Mouse (Mus musculus) liver, embryonic 13.5 days (tissue): ENCODE measurements around the gene Ccl2. TPM values are rescaled to one million over a fixed set of nuclear protein-coding genes. Genes with fewer than 3 reads are reported as not detected.

Experiments used
- ATAC-seq: fragments of 200-750 bp; cut with Nextera tagmentation; 2 replicates; pipeline ENCODE4 v1.8.0; 2017; ENCODE audit warnings: low read depth, mild to moderate bottlenecking, moderate number of reproducible peaks, moderate library complexity
- DNase-seq: peaks from one replicate; pipeline ENCODE4 v3.0.0; 2022
- H3K27ac ChIP-seq: fragments of 300-500 bp; sonication (generic); 2 replicates; pipeline ENCODE4 v1.5.1; 2015; ENCODE audit warnings: moderate library complexity, mild to moderate bottlenecking, inconsistent platforms
- H3K27me3 ChIP-seq: fragments of 300-500 bp; sonication (generic); 2 replicates; pipeline ENCODE4 v1.6.1; 2015; ENCODE audit warnings: mild to moderate bottlenecking, inconsistent platforms
- H3K36me3 ChIP-seq: fragments of 300-500 bp; sonication (generic); 2 replicates; pipeline ENCODE4 v1.6.1; 2015; ENCODE audit warnings: mild to moderate bottlenecking, inconsistent platforms
- H3K4me1 ChIP-seq: fragments of 300-500 bp; sonication (generic); replicated peaks from 2 replicates; pipeline ENCODE4 v1.6.1; 2015; ENCODE audit warnings: inconsistent platforms
- H3K4me2 ChIP-seq: fragments of 300-500 bp; sonication (generic); 2 replicates; pipeline ENCODE4 v1.6.1; 2015; ENCODE audit warnings: inconsistent platforms, mild to moderate bottlenecking, moderate library complexity
- H3K4me3 ChIP-seq: fragments of 300-500 bp; sonication (generic); replicated peaks from 2 replicates; pipeline ENCODE4 v1.5.1; 2015; ENCODE audit warnings: mild to moderate bottlenecking, inconsistent platforms
- H3K9ac ChIP-seq: fragments of 300-500 bp; sonication (generic); 2 replicates; pipeline ENCODE4 v1.6.1; 2015; ENCODE audit warnings: mild to moderate bottlenecking, inconsistent platforms
- H3K9me3 ChIP-seq: fragments of 300-500 bp; sonication (generic); replicated peaks from 2 replicates; pipeline ENCODE4 v1.6.1; 2016; ENCODE audit warnings: inconsistent platforms
- WGBS: fragments of 180-500 bp; shearing (Covaris S2); methylation state at CpG from one replicate; pipeline ENCODE4 v1.1.7; 2015; ENCODE audit not compliant: insufficient replicate concordance; 5-methylcytosine and 5-hydroxymethylcytosine counted together
- polyA plus RNA-seq: library from polyadenylated mRNA; unstranded; fragments of >200 nt; fragmentation: Nextera tagmentation; extraction: Ambion mirVana; gene quantifications from 2 replicates; pipeline ENCODE4 v1.2.1, GENCODE M21; 2015

Gene Ccl2
- polyA plus RNA-seq, 1 experiment from 2014 or later, result 1.9 TPM

DNA sequence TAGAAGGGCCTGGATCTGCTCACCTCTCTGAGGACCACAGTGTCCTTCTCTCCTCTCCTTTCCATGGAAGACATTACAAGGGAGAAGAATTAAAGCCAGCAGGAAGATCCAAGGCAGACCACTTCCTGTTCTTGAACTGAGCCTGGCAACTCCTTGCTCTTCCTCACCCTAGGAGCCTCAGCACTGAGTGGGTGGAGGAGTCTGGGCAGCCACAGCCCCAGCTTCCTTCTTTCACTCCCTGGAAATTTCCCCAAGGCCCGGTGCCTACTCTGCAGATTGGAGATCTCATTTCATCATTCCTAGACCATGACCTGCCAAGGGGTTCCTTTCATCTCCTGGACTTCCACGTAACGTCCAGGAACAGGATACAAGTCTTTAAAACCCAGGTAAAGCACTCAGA, 37.6 kb downstream of the Ccl2 start:
- H3K27ac ChIP-seq, result no peak overlapping the region
- DNase-seq (no peak), ATAC-seq (no peak)
- WGBS, result 48% methylated on average over 3 of the region's 3 CpGs
- no peaks in the 10 kb centered on the region for H3K36me3 ChIP-seq
- no peak overlapping the region for H3K4me2 ChIP-seq
- H3K9me3 ChIP-seq, result no peaks in the 10 kb centered on the region
- no peak overlapping the region for H3K4me3 ChIP-seq
- H3K4me1 ChIP-seq, result no peaks in the 10 kb centered on the region
- no peak overlapping the region for H3K9ac ChIP-seq
- no peaks in the 10 kb centered on the region for H3K27me3 ChIP-seq

DNA sequence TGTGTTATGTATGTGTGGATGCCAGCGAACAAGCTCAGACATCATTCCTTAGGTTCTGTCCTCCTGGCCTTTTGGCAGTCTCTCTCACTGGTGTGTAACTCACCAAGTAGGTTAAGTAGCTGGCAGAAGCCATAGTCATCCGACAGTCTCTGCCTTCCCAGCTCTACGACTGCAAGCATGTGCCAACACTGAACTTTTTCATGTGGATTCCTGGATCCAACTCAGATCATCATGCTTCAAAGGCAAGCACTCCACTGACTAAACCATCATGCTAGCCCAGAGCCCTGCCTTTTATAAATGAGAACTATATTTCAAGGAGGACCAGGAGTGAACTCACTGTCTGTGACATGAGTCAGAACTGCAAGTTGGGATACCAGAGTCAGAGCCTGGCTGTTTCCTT, 38.3 kb downstream of the Ccl2 start:
- Histone ChIP-seq H3K36me3 (no peaks in the 10 kb centered on the region), H3K27ac (no peak overlapping the region), H3K4me1 (no peaks in the 10 kb centered on the region), H3K9me3 (no peaks in the 10 kb centered on the region), H3K4me3 (no peak overlapping the region), H3K9ac (no peak overlapping the region), H3K4me2 (no peak overlapping the region), H3K27me3 (no peaks in the 10 kb centered on the region)
- ATAC-seq (no peak), DNase-seq (no peak)
- 63% methylated on average over 3 of the region's 3 CpGs for WGBS

DNA sequence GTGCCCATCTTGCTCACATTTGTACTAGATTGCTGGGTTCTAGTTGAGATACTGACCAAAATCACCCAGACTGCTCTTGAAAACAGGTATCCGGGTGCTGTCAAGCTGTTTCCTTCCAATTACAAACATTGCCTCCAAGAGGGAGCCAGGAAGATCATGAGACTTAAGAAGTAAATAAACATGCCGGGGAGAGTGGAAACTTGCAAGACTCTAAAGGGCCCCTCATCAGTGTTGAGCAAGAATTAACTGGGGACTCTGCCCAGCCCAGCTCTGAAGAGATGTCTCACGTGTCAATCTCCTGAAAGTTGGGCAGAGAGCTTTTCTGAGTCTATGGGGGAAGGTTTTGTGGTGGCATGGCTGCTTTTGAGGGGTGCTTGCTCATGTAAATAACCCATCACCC, 41.7 kb downstream of the Ccl2 start:
- WGBS, result 41% methylated on average over 3 of the region's 3 CpGs
- H3K27me3 ChIP-seq, result no peaks in the 10 kb centered on the region
- no peaks in the 10 kb centered on the region for H3K36me3 ChIP-seq
- no peak for ATAC-seq
- H3K27ac ChIP-seq, result no peak overlapping the region
- no peaks in the 10 kb centered on the region for H3K9me3 ChIP-seq
- no peak overlapping the region for H3K4me3 ChIP-seq
- no peak overlapping the region for H3K4me2 ChIP-seq
- no peaks in the 10 kb centered on the region for H3K4me1 ChIP-seq
- DNase-seq, result no peak
- no peak overlapping the region for H3K9ac ChIP-seq

DNA sequence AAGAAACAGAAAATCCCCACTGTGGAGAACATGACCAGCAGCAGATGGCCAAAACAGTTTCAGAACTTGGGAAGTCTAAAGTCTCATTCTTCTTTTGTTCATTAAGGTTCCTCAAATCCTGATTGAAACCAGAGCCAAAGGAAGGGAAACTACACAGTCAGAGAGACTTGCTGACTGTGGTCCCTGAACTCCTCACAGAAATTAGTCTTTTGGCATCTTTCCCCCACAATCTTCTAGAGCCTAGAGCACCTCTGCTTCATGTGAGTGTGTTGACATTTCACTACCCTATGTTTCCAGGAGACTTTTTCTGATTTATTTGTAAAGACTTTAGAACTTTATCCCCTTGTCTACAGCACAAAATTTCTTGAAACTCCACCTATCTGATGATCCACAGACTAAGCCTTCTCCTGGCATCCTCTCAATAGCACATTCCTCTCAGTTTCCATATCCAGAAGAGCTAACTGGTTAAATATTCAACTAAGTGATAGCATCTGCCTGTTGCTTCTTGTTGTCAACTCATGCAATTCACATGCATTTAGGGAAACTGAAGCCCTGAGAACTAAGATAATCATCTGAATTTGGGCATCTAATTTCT, 42.9 kb downstream of the Ccl2 start:
- Histone ChIP-seq H3K9me3 (no peaks in the 10 kb centered on the region), H3K27ac (no peak overlapping the region), H3K4me2 (no peak overlapping the region), H3K9ac (no peak overlapping the region), H3K4me1 (no peaks in the 10 kb centered on the region), H3K36me3 (no peaks in the 10 kb centered on the region), H3K4me3 (no peak overlapping the region), H3K27me3 (no peaks in the 10 kb centered on the region)
- ATAC-seq, result no peak
- no peak for DNase-seq

DNA sequence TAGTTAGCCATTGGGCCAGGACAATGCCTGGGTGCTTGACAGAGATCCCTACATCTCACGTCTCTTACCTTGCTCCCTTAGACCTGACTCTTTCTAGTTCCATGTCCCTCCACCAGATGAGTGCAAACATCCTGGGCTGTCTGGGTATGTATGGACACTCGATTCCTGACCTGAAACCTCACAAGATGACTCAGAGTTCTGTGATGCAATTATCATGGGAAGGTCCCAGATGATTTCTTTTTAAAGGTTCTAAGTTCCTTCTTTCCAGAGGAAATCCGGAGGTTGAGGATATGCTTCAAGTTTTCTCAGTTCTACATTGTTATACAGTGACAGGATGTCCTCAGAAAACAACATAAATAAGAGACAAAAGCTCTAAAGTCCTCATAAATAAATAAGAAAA, 45.5 kb downstream of the Ccl2 start:
- no peaks in the 10 kb centered on the region for H3K9me3 ChIP-seq
- no peaks in the 10 kb centered on the region for H3K36me3 ChIP-seq
- 32% methylated on average over 3 of the region's 3 CpGs for WGBS
- no peak overlapping the region for H3K4me3 ChIP-seq
- ATAC-seq, result no peak
- no peak overlapping the region for H3K4me2 ChIP-seq
- H3K9ac ChIP-seq, result no peak overlapping the region
- H3K27me3 ChIP-seq, result no peaks in the 10 kb centered on the region
- DNase-seq, result no peak
- no peak overlapping the region for H3K27ac ChIP-seq
- no peaks in the 10 kb centered on the region for H3K4me1 ChIP-seq

DNA sequence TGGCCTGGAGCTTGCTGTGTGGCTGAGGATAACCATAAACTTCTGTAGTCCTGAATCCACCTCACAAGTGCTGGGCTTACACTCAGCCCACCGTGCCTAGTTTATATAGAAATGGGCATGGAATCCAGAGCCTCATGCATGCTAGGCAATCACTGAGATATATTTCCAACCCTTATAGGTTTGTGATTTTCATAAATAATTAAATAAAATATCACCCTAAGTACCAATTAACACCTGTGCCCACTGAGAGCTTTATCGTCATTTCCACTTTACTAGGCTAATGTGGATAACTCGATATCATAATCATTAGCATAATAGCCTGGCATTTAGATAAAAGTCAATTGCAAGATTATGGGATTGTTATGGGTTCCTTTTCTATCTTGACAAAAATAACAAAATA, 49.0 kb downstream of the Ccl2 start:
- DNase-seq (no peak), ATAC-seq (no peak)
- 72% methylated on average over 3 of the region's 3 CpGs for WGBS
- no peak overlapping the region for H3K9ac ChIP-seq
- no peaks in the 10 kb centered on the region for H3K4me1 ChIP-seq
- no peak overlapping the region for H3K4me3 ChIP-seq
- no peaks in the 10 kb centered on the region for H3K36me3 ChIP-seq
- no peak overlapping the region for H3K27ac ChIP-seq
- no peak overlapping the region for H3K4me2 ChIP-seq
- H3K9me3 ChIP-seq, result no peaks in the 10 kb centered on the region
- no peaks in the 10 kb centered on the region for H3K27me3 ChIP-seq

Other genes starting within 250 kb of the Ccl2 start
- gene 5530401A14Rik, start 174.9 kb upstream of the Ccl2 start, polyA plus RNA-seq, result not detected in 2 replicates
- gene Asic2, start 67.1 kb upstream of the Ccl2 start, polyA plus RNA-seq, result not detected in 2 replicates
- not detected in 2 replicates for gene Gm17268, start 3.0 kb downstream of the Ccl2 start, polyA plus RNA-seq
- 0.67 and 0.94 TPM in 2 replicates for gene Ccl7, start 10.1 kb downstream of the Ccl2 start, polyA plus RNA-seq
- gene Ccl11, start 22.3 kb downstream of the Ccl2 start, polyA plus RNA-seq, result 0.09 and 0.14 TPM in 2 replicates
- gene Ccl12, start 66.3 kb downstream of the Ccl2 start, polyA plus RNA-seq, result 0.47 and 0.60 TPM in 2 replicates
- not detected in 2 replicates for gene Ccl8, start 79.6 kb downstream of the Ccl2 start, polyA plus RNA-seq